Mouse (Mus musculus) thymus, adult 2 months (tissue): ENCODE measurements around the gene Fam131c.

Experiments used
- CTCF ChIP-seq: fragments of 200-500 bp; IDR thresholded peaks from 2 replicates; pipeline ENCODE4 v1.5.1; 2012; ENCODE audit warnings: mild to moderate bottlenecking, control low read depth, low read length, moderate library complexity, borderline replicate concordance; ENCODE audit not compliant: control insufficient read depth, poor library complexity, insufficient read depth; ENCODE audit errors: extremely low read depth
- POLR2A ChIP-seq: fragments of 200-500 bp; IDR thresholded peaks from 2 replicates; pipeline ENCODE4 v1.6.1; 2012; ENCODE audit warnings: mild to moderate bottlenecking, low read length, control low read depth, moderate library complexity; ENCODE audit not compliant: control insufficient read depth, poor library complexity, insufficient read depth; ENCODE audit errors: extremely low read depth

DNA sequence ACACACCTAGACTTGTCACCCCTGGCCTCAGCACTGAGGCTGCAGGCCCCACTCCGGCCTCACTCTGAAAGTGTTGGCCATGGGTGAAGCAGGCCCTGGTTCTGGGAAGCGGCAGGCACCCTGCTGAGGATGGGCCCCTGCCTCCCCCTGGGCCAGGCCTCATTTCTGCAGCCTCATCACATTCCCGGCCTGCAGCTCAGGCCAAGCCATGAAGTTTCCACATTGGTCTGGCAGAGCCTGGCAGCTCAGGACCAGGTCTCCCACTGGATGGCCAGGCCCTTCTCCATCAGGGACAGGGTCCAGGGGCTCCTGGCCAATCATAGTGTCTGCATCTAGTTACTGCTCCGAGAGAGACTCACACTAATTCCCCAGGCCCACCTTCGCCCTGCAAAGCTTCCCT lies 33.3 kb upstream of the Fam131c start:
- TF ChIP-seq CTCF (no peak), POLR2A (no peak)
